Mouse (Mus musculus) C2C12 (cell line): ENCODE measurements around the gene Zfhx3.

Experiments
- CTCF ChIP-seq: IDR thresholded peaks from one replicate; pipeline ENCODE4 v1.5.1; 2011; ENCODE audit not compliant: control insufficient read depth, insufficient read depth, insufficient read length
- MYOD1 ChIP-seq: IDR thresholded peaks from one replicate; pipeline ENCODE4 v1.6.1; 2011; ENCODE audit warnings: low read depth; ENCODE audit not compliant: control insufficient read depth, insufficient read length
- MYOG ChIP-seq: IDR thresholded peaks from one replicate; pipeline ENCODE4 v1.6.1; 2011; ENCODE audit not compliant: control insufficient read depth, insufficient read length; ENCODE audit errors: extremely low read depth

GRCm38 (mm10) chr8:108581557-108581956 lies 639.1 kb downstream of the Zfhx3 start:
- no peak for TF ChIP-seq CTCF
- no peak for TF ChIP-seq MYOD1
- no peak for TF ChIP-seq MYOG
